Mouse (Mus musculus): Measurements from ENCODE around the gene Cks2.

GRCm38 (mm10) chr13:51686966-51687365 lies 41.9 kb downstream of the Cks2 start:
- TF ChIP-seq CTCF (IDR thresholded peaks at IDR 0.05; ENCODE audit: low read depth): no peak
- TF ChIP-seq EP300 (IDR thresholded peaks at IDR 0.05; ENCODE audit: low read depth): no peak

All from liver, postnatal 0 days (tissue).